Mouse (Mus musculus) adrenal gland, adult 8-10 months (tissue): ENCODE results near the gene Cflar. TPM values are rescaled to one million over a fixed set of nuclear protein-coding genes. Genes with fewer than 3 reads are reported as not detected.
A peak's percentile ranks its signal among the peaks of the same experiment; 100 is the strongest.
"Not testable (repeated sequence)": the region's sequence is repeated elsewhere in the genome, so short reads cannot be mapped to it uniquely, and the experiment has no call there.

ENCODE experiments used
- DNase-seq: peaks from one replicate; pipeline ENCODE4 v3.0.0; 2022
- total RNA-seq, 4 experiments: library from RNA; stranded (reverse); gene quantifications; 2 replicates each; pipeline ENCODE4 v1.2.4; 2022

Gene Cflar
- total RNA-seq: 100 to 1,000 TPM; 108 to 144 (median 125) TPM

DNA sequence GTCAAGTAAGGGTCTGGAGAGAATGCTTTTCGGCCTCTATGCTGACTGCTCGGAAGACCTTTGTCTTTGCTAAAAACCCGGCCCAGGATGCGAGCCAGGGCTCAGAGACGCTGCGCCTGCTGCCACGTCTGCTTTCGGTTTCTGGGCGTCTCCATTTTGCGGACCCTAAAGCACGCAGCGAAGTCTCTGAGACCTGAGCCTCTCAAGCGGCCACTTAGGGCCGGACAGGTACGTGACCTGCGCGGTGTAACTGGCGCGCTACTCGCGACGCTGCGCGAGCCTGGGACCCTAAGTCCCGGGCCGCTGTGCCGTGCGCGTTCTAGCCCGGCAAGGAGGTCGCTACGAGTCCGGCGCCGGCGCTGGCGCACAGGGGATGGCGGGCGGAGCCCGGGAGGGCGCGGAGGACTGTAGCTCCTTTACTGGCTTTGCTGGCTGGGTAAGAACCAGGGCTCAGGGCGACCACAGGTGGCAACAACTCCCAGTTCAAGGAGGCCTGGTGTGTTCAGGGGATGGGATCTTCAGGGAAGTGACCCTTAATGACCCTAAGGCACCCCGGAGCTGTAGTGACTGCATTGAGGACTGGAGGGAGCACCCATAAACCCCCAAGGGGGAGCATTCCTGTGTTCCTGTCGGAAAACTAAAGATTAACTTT is at the start of gene Cflar:
Cflar (plus strand) TSS at position 144 of the 652 bp plus-strand sequence.
- peak; percentile 65 for DNase-seq

DNA sequence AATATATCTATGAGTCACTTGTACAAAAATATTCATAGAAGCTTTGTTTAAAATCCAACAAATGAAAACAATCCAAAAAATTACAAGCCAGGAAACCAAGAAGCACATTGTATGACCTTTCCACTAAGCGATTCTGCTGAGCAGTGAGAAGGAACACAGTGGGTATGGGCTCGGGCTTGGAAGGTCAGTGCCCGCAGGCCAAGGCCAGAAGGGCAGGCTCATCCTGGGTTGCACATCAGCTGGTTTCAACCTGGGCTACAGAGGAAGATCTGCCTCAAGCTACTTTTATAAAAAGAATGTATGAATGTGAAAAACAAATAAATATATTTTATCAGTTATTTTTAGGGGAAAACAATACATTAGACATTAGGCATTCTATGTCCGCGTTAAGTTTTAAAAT is 48.6 kb upstream of the Cflar start:
- not testable (repeated sequence) for DNase-seq

GRCm38 (mm10) chr1:58663365-58663764 is 47.9 kb upstream of the Cflar start:
- not testable (repeated sequence) for DNase-seq

GRCm38 (mm10) chr1:58668191-58668590 is 43.1 kb upstream of the Cflar start:
- no peak for DNase-seq

DNA sequence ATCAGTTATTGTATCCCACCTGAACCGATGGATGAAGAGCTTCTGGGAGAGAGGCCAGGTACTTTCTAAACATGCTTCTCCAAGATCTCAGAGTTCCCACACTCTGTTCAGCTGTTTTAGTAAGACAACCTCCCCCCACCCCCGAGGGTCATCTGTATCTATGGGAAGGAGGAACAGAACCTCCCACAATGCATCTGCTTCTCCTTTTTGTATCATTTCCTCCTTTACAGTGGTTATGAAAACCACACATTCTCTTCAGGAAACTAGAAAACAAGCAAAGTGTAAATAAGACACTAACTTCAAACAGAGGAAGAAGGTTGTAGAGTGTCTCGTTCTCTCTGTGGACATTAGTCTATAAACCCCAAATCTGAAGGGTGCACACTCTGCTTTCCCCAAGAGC is 41.7 kb upstream of the Cflar start:
- DNase-seq: not testable (repeated sequence)

- DNase-seq: no peak
Observed at GRCm38 (mm10) chr1:58672116-58672515, 39.2 kb upstream of the Cflar start.

DNA sequence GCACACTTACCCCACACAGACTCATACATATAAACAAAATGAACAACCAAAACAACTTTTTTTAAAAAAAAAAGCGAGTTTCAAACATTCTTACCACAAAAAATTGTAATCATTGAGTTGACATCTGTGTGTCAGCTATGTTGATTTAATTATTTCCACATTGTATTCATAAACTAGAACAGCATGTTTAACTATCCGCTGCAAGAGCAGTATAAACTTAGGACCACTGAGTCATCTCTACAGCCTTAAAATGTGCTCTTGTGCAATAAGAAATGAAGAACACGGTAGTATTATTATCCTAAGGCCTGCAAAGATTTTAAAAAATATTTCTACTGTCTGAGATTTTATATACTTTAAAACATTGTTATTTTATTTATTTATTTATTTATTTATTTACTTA is 36.3 kb upstream of the Cflar start:
- no peak for DNase-seq

DNA sequence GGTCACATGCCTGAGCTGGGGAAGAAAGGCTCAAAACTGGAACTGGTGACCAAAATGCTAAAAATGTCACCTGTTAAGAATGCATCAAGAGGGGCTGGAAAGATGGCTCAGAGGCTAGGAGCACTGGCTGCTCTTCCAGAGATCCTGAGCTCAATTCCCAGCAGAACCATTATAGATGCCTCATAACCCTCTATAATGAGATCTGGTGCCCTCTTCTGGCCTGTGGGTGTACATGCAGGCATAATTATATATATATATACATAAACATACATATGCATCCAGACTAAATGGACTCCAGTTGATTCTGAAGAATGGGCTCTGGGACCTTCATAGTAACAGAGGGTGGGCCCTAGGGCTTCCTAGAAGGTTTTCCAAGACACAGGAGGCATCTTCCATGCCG is 33.7 kb upstream of the Cflar start:
- DNase-seq: no peak

- DNase-seq: not testable (repeated sequence)
Observed at GRCm38 (mm10) chr1:58678412-58678811, 32.9 kb upstream of the Cflar start.

DNA sequence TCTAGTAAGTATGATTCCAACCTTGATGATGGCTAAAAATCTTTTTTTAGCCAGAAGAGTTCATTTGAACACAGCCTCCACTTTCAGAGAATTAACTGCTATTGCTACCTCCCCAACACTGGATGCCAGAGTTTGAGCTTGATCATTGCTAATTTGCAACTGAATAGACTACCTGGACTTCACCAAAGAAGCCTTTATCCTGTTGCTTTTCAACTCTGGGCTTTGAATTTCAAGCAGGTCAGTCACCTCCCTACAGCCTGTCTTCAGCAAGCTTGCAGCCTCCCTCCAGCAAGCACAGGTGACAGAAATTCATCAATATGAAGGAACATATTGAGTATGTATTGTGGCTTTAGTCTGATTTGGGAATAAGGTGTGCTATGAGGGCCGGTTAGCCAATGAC is 21.9 kb upstream of the Cflar start:
- no peak for DNase-seq

- no peak for DNase-seq
Observed at GRCm38 (mm10) chr1:58690006-58690744, 21.1 kb upstream of the Cflar start.

DNA sequence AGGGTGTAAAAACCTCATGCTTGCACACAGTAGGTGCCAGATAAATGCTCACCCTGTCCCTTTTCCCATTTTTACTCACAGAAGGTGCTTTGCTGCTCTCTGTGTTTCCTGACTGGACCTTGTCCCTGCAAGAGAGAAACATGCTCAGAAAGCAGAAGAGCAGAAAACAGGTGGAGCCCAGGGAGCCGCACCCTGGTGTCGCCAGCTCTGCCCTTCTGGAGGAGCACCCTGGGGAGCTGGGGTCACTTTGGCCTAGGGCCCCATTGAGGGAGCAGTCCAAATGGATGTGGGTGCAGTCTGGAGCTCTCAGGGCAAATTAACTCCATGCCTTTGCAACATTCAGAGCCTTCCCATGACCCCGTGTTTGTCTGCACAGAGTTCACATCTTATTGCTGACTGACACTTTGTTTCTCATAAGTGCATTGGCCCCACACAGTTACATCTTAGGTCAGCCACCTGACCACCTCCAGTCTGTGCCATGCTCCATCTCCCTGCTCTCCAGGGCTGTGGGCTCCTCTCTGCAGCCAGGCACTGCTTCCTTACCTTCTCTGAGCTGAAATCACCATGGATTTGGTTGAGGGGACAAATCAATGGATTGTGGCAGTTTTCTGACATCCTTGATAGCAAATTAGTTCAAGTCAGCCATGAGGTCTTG is 20.3 kb upstream of the Cflar start:
- DNase-seq: not testable (repeated sequence)

DNA sequence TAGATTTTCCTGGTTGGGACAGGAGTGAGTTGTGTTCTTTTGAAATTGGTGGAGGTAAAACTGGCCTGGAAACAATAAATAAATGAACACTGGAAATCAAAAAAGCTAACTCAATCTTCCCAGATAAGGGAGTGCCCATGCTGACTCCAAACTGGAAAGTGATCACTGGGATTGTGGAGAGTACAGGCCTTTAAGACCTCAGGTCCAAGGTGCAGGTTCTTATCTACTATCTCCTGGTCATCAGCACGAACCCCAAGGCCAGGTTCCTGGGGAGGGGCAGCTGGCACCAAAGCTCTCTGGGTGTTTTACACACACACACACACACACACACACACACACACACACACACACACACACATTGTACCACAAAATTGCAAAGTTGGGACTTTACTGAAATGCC is 19.6 kb upstream of the Cflar start:
- DNase-seq: not testable (repeated sequence)

- no peak for DNase-seq
Observed at GRCm38 (mm10) chr1:58693696-58694095, 17.6 kb upstream of the Cflar start.

- DNase-seq: not testable (repeated sequence)
Observed at GRCm38 (mm10) chr1:58695810-58696209, 15.5 kb upstream of the Cflar start, which contains the start of gene Als2cr12. TSS of gene Als2cr12 (minus strand) at chr1:58695989.

DNA sequence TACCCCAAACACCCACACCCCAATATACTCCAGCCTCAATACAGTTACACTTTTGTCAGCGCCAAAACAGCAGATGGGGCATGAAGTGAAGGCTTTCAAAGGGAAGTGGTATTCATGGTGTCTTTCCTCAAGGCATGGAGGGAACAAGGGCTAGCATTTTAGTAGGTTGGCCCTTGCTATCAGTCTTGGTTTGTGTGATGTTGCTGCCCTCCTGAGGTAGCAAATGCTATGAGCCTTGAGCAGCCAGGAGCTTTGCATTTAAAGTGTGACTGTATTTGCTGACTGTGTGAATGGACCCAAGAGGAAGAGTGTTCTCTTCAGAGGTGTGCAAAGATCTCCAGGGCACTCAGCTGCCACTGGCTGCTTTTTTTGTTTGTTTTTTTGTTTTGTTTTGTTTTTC is 13.7 kb upstream of the Cflar start:
- DNase-seq: not testable (repeated sequence)

DNA sequence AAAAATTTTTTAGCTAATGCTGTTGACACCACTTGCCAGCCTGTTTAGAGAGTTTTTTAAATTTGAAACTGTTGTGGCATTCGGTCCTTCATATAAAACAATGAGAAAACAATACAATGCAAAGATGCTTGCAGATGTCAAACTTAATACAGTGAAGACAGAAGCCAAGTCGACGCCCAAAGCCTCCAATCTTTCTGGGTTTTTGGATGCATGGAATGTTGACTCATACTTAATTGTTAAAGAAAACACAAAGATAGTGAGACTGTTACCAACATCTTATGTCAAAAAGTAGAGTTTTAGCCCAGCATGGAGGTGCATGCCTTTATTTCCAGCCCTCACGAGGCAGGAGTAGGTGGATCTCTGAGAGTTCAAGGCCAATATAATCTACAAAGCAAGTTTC is 12.5 kb upstream of the Cflar start:
- DNase-seq: no peak

DNA sequence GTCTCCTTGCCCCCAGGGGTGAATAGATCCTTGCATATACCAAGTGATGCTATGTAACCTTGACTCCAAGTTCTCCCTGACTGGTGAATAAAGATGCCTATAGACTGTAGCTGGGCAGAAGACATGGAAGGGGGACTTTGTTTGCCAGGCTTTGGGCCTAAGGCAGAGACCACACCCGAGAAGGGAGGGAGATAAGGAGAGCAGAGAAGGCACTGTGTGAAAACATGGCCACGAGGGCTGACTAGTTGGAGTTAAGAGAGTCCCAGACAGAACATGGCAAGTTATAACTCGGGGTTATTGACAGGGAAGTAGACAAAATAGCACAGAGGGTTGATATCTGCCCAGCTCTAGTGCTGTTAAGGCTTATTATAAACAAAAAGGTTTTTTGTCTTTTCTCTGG is 11.3 kb upstream of the Cflar start:
- no peak for DNase-seq

DNA sequence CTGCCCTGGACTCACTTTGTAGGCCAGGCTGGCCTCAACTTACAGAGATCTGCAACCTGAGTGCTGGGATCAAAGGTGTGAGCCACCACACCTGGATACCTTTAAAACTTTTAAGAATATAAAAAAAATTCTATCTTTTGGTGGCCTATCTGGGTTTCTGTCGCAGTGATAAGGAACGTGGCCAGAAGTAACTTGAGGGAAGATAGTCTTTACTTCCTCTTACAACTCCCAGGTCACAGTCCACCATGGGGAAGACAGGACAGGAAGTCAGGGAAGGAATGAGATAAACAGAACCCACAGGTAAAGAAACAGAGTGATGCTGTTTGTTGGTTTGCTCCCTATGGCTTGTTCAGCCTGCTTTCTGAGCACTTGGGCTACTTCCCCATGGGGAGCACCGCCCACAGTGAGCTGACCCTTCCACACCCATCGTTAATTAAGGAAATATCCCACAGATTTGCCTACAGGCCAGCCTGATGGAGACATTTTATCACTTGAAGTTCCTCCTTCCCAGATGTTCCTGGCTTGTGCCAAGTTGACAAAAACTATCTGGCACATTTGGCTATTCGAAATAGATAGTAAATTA is 10.6 kb upstream of the Cflar start:
- not testable (repeated sequence) for DNase-seq

DNA sequence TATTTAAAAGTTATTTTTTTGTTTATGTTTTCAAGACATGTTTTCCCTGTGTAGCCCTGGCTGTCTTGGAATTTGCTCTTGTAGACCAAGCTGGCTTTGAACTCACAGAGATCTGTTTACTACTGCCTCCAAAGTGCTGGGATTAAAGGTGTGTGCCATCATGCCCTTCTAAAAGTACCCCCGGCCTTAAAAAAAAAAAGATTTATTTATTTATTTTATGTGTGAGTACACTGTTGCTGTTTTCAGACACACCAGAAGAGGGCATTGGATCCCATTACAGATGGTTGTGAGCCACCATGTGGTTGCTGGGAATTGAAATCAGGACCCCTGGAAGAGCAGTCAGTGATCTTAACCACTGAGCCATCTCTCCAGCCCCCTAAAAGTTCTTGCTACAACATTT is 1.3 kb upstream of the Cflar start:
- not testable (repeated sequence) for DNase-seq

DNA sequence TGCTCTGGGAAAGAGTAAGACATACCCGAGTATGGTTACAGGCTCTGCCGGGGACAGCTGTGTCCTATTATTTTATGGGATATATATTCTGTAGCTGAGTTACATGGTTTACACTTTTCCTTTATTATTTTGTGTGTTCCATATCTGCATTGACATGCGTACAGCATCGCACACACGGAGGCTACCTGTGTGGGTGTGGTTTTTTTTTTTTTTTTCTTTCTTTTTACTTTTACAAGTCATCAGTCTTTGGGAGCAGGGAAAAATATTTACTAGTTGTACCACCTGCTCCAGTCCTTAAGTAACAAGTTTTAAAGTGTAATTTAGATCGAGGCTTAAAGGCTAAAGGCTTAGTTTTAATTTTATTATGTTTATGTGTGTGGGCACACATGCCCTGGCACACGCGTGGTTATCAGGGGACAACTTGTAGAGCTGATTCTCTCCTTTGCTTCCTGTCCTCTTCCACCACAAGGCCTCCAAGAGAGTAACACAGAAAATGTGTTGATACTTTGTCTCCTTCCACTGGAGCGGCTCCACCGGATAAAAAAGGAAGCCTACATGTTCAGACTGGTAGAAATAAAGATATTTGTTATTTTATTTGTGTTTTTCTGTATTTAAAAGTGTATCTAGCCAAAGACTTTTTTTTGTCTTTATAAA is 470 bp upstream of the Cflar start:
- no peak for DNase-seq
